Mouse (Mus musculus) liver, embryonic 14.5 days (tissue): ENCODE results near the gene Rrp12.

Experiments
- CTCF ChIP-seq: IDR thresholded peaks from 2 replicates; pipeline ENCODE4 v1.5.1; 2016; ENCODE audit warnings: antibody characterized with exemption, low read depth, control low read depth
- EP300 ChIP-seq: IDR thresholded peaks from 2 replicates; pipeline ENCODE4 v1.6.1; 2016; ENCODE audit warnings: antibody characterized with exemption, low read depth

GRCm38 (mm10) chr19:41813374-41813773 is 82.6 kb downstream of the Rrp12 start:
- 0 out of 2 replicates have a peak, but pooled peaks have one; percentile 23 for TF ChIP-seq EP300
- no peak for TF ChIP-seq CTCF
